Mouse (Mus musculus) midbrain, embryonic 13.5 days (tissue): ENCODE results near the gene Trim46. TPM values are rescaled to one million over a fixed set of nuclear protein-coding genes. Genes with fewer than 3 reads are reported as not detected.

Experiments
- microRNA counts: library from miRNA; unstranded; fragments of <30 nt; microRNA quantifications from one replicate; lab custom pipeline; 2016
- microRNA-seq: library from miRNA; unstranded; fragments of <30 nt; microRNA quantifications from one replicate; pipeline ENCODE4, GENCODE M21; 2016
- polyA plus RNA-seq: library from polyadenylated mRNA; unstranded; fragments of >200 nt; fragmentation: Nextera tagmentation; extraction: Ambion mirVana; gene quantifications from 2 replicates; pipeline ENCODE4 v1.2.1, GENCODE M21; 2015

Trim46 gene
- polyA plus RNA-seq, 1 experiment from 2014 or later = 59.4 TPM

MicroRNA genes within 50 kb of the gene (microRNA counts, 519-probe panel; counts per million panel counts)
- 3,974 counts per million, percentile 74 among the panel's probes with 10 or more counts for microRNA mmu-miR-92b (lab: Ali Mortazavi, UCI)

Small RNA genes lying within 50 kb of the gene (microRNA-seq; reads per million reads assigned to microRNA genes)
- 8,865 reads per million, percentile 95 among the genes with 10 or more reads in this experiment for gene Mir92b

Other genes with a start within 250 kb of the Trim46 start
- 59.8 and 69.5 TPM in 2 replicates for gene Rusc1, start 153.0 kb downstream of the Trim46 start, polyA plus RNA-seq
- not detected in 2 replicates for gene Gm43738, start 145.2 kb downstream of the Trim46 start, polyA plus RNA-seq
- 351 and 358 TPM in 2 replicates for gene Fdps, start 144.3 kb downstream of the Trim46 start, polyA plus RNA-seq
- 0.24 TPM in 1 of 2 replicates, not detected in the other for gene Pklr, start 110.2 kb downstream of the Trim46 start, polyA plus RNA-seq
- 28.9 and 32.3 TPM in 2 replicates for gene Hcn3, start 86.1 kb downstream of the Trim46 start, polyA plus RNA-seq
- 24.9 and 32.9 TPM in 2 replicates for gene Clk2, start 81.5 kb downstream of the Trim46 start, polyA plus RNA-seq
- gene Scamp3, start 68.8 kb downstream of the Trim46 start, polyA plus RNA-seq = 110 and 116 TPM in 2 replicates
- gene Fam189b, start 63.2 kb downstream of the Trim46 start, polyA plus RNA-seq = 27.5 and 31.3 TPM in 2 replicates
- gene Gba, start 43.4 kb downstream of the Trim46 start, polyA plus RNA-seq = 43.5 and 46.7 TPM in 2 replicates
- gene Thbs3, start 31.1 kb downstream of the Trim46 start, polyA plus RNA-seq = 82.9 and 86.2 TPM in 2 replicates
- 158 and 165 TPM in 2 replicates for gene Mtx1, start 19.2 kb downstream of the Trim46 start, polyA plus RNA-seq
- 3.2 and 3.4 TPM in 2 replicates for gene Muc1, start 17.3 kb downstream of the Trim46 start, polyA plus RNA-seq
- gene Krtcap2, start 343 bp downstream of the Trim46 start, polyA plus RNA-seq = 205 and 209 TPM in 2 replicates
- 74.6 and 75.9 TPM in 2 replicates for gene Dpm3, start 13.0 kb upstream of the Trim46 start, polyA plus RNA-seq
- 31.8 and 37.5 TPM in 2 replicates for gene Slc50a1, start 24.3 kb upstream of the Trim46 start, polyA plus RNA-seq
- 9.7 and 10.7 TPM in 2 replicates for gene Efna1, start 34.8 kb upstream of the Trim46 start, polyA plus RNA-seq
- gene Efna3, start 76.7 kb upstream of the Trim46 start, polyA plus RNA-seq = 21.8 and 22.5 TPM in 2 replicates
- 8.8 and 11.4 TPM in 2 replicates for gene Efna4, start 91.7 kb upstream of the Trim46 start, polyA plus RNA-seq
- 28.2 and 34.2 TPM in 2 replicates for gene Adam15, start 103.7 kb upstream of the Trim46 start, polyA plus RNA-seq
- gene Dcst2, start 115.7 kb upstream of the Trim46 start, polyA plus RNA-seq = 0.19 and 0.24 TPM in 2 replicates
- 0.88 and 0.93 TPM in 2 replicates for gene Dcst1, start 118.9 kb upstream of the Trim46 start, polyA plus RNA-seq
- gene Zbtb7b, start 148.5 kb upstream of the Trim46 start, polyA plus RNA-seq = 0.45 and 0.54 TPM in 2 replicates
- gene Lenep, start 156.5 kb upstream of the Trim46 start, polyA plus RNA-seq = 1.5 TPM in 1 of 2 replicates, not detected in the other
- gene Flad1, start 165.6 kb upstream of the Trim46 start, polyA plus RNA-seq = 37.2 and 37.8 TPM in 2 replicates
- gene Cks1b, start 172.1 kb upstream of the Trim46 start, polyA plus RNA-seq = 176 and 177 TPM in 2 replicates
- gene Shc1, start 172.1 kb upstream of the Trim46 start, polyA plus RNA-seq = 17.3 and 17.8 TPM in 2 replicates
- gene Pygo2, start 183.9 kb upstream of the Trim46 start, polyA plus RNA-seq = 37.4 and 43.4 TPM in 2 replicates
- 12.2 and 14.1 TPM in 2 replicates for gene Pbxip1, start 190.4 kb upstream of the Trim46 start, polyA plus RNA-seq
- gene Pmvk, start 208.2 kb upstream of the Trim46 start, polyA plus RNA-seq = 99.9 and 104 TPM in 2 replicates